Mouse (Mus musculus) heart, postnatal 0 days (tissue): ENCODE data around the gene Ndrg3. TPM values are rescaled to one million over a fixed set of nuclear protein-coding genes. Genes with fewer than 3 reads are reported as not detected.

Experiments
- ATAC-seq: fragments of 200-750 bp; cut with Nextera tagmentation; 2 replicates; pipeline ENCODE4 v1.8.0; 2017; ENCODE audit warnings: low read depth, moderate number of reproducible peaks, moderate library complexity; ENCODE audit not compliant: insufficient read depth
- DNase-seq: peaks from one replicate; pipeline ENCODE4 v3.0.0-alpha.2; 2016; ENCODE audit warnings: low spot score
- H3K27ac ChIP-seq: fragments of 300-500 bp; sonication (generic); 2 replicates; pipeline ENCODE4 v1.5.1; 2014; ENCODE audit warnings: low read depth, mild to moderate bottlenecking
- H3K27me3 ChIP-seq: fragments of 300-500 bp; sonication (generic); 2 replicates; pipeline ENCODE4 v1.6.1; 2014; ENCODE audit warnings: low read length, mixed read lengths; ENCODE audit not compliant: control insufficient read depth, insufficient read depth
- H3K36me3 ChIP-seq: fragments of 300-500 bp; sonication (generic); replicated peaks from 2 replicates; pipeline ENCODE4 v1.6.1; 2014; ENCODE audit warnings: low read length, mixed read lengths; ENCODE audit not compliant: control insufficient read depth, insufficient read depth
- H3K4me1 ChIP-seq: fragments of 300-500 bp; sonication (generic); 2 replicates; pipeline ENCODE4 v1.6.1; 2014; ENCODE audit warnings: antibody characterized with exemption; ENCODE audit not compliant: control insufficient read depth, insufficient read depth
- H3K4me2 ChIP-seq: fragments of 300-500 bp; sonication (generic); 2 replicates; pipeline ENCODE4 v1.6.1; 2014; ENCODE audit warnings: low read depth, mild to moderate bottlenecking, low read length, moderate library complexity
- H3K4me3 ChIP-seq: fragments of 300-500 bp; sonication (generic); 2 replicates; pipeline ENCODE4 v1.5.1; 2014; ENCODE audit warnings: low read depth, low read length
- H3K9ac ChIP-seq: fragments of 300-500 bp; sonication (generic); replicated peaks from 2 replicates; pipeline ENCODE4 v1.6.1; 2014; ENCODE audit warnings: low read depth, low read length, mixed read lengths
- H3K9me3 ChIP-seq: fragments of 300-500 bp; sonication (generic); replicated peaks from 2 replicates; pipeline ENCODE4 v1.6.1; 2016; ENCODE audit warnings: low read length; ENCODE audit not compliant: control insufficient read depth
- CTCF ChIP-seq: IDR thresholded peaks from 2 replicates; pipeline ENCODE4 v1.5.1; 2016; ENCODE audit warnings: antibody characterized with exemption, control low read depth, low read depth
- EP300 ChIP-seq: IDR thresholded peaks from 2 replicates; pipeline ENCODE4 v1.6.1; 2016; ENCODE audit warnings: antibody characterized with exemption, low read depth
- WGBS: fragments of 180-500 bp; shearing (Covaris S2); extraction: QIAGEN DNeasy Blood & Tissue Kit; methylation state at CpG from one replicate; pipeline ENCODE4 v1.1.7; 2014; 5-methylcytosine and 5-hydroxymethylcytosine counted together
- polyA plus RNA-seq: library from polyadenylated mRNA; unstranded; fragments of >200 nt; fragmentation: Nextera tagmentation; extraction: Ambion mirVana; gene quantifications from 2 replicates; pipeline ENCODE4 v1.2.1, GENCODE M21; 2015
- total RNA-seq: library from RNA; depleted of rRNA; stranded (reverse); fragments of >200 nt; gene quantifications from 2 replicates; pipeline ENCODE4 v1.2.3, GENCODE M21; 2014; ENCODE audit warnings: low replicate concordance

Gene Ndrg3
- total and polyA plus RNA-seq, 2 experiments from 2014 or later: 16.2 to 27.2 TPM

DNA sequence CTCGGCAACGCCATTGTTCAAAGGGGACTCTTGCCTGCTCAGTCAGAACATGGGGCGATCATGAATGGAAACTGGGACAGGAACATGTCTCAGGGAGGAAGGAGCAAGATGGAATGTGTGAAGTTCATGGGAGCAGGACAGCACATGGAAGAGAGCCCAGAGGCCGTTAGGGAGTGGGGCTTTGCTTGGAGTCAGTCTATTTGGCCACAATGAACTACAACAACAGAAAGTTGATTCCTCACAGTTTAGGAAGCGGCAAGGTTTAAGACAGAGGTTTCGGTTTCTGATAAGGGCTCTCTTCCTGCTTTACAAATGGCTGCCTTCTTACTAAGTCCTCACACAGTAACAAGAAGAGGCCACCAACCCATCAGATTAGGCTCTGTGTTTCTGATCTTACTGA is 24.5 kb downstream of the Ndrg3 start:
- no peak for TF ChIP-seq EP300
- TF ChIP-seq CTCF: no peak
- Histone ChIP-seq H3K9me3 (no peaks in the 10 kb centered on the region), H3K4me3 (no peak overlapping the region), H3K36me3 (0 out of 2 replicates have a peak, but pooled peaks cover 7% of the 10 kb centered on the region), H3K9ac (no peak overlapping the region), H3K27ac (peak overlapping the region; percentile 12; the same call in 1 of the 2 replicates), H3K27me3 (no peaks in the 10 kb centered on the region), H3K4me2 (no peak overlapping the region), H3K4me1 (peaks cover 7% of the 10 kb centered on the region)
- 69% methylated on average over 6 of the region's 6 CpGs for WGBS
- DNase-seq: peak; percentile 5
- ATAC-seq: no peak

DNA sequence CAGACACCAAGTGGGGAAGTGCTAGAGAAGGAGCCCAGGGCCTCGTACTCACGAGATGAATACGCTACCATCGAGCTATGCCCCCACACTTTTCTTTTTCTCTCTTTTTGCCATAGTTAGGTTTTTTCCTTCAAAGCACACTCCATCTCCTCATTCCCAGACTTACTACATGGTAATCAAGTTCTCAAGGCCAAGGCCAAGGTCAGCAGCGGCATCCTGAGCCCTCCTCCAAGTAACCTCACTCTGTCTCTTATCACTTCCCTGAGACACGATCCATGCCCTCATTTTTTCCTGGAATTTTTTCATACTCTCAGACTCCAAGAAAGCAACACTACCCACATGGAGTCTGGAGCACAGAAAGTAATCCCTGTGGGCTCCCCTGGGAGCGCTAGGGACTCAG is 28.0 kb downstream of the Ndrg3 start:
- Histone ChIP-seq H3K4me2 (no peak overlapping the region), H3K4me3 (no peak overlapping the region), H3K4me1 (no peaks in the 10 kb centered on the region), H3K27me3 (no peaks in the 10 kb centered on the region), H3K9me3 (no peaks in the 10 kb centered on the region), H3K9ac (no peak overlapping the region), H3K27ac (no peak overlapping the region), H3K36me3 (0 out of 2 replicates have a peak, but pooled peaks cover 7% of the 10 kb centered on the region)
- 74% methylated on average over 7 of the region's 7 CpGs for WGBS
- TF ChIP-seq EP300: no peak
- DNase-seq (no peak), ATAC-seq (no peak)

DNA sequence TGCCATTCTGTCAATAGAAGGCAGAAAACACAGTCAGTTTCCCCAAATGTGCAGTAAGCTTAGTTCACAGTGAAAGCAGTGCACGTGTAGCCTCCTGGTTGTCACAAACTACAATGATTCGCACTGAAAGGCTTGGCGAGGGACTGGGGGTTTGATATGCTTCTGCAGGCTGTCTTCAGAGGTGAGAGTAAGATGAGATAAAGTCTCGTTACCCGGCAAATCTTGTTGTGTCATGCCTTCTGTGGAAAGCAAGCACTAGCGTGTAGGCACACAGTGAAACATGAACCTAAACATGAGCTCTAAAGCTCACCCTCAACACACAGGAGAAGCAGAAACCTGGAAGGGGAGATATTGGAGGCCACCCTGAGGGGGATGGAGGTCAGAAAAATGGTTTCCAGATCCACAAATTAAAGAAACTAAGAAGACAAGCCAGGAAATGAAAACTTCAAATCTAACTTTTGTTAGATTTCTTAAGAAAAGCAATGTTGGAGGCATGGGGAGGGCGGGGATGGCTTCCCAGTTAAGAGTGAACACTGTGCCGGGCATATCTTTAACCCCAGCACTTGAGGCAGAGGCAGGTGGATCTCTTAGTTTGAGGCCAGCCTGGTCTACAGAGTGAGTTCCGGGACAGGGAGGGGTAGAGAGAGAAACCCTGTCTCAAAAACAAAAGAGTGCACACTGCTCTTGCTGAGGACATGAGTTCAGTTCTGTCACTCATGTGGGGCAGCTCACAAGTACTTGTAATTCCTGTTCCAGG is 33.2 kb downstream of the Ndrg3 start:
- no peak overlapping the region for H3K27ac ChIP-seq
- ATAC-seq: no peak
- no peaks in the 10 kb centered on the region for H3K27me3 ChIP-seq
- DNase-seq: no peak
- no peak overlapping the region for H3K4me3 ChIP-seq
- H3K9ac ChIP-seq: no peak overlapping the region
- no peak overlapping the region for H3K4me2 ChIP-seq
- TF ChIP-seq EP300: no peak
- no peak for TF ChIP-seq CTCF
- peaks cover 17% of the 10 kb centered on the region; the same call in 1 of the 2 replicates for H3K36me3 ChIP-seq
- H3K4me1 ChIP-seq: no peaks in the 10 kb centered on the region
- WGBS: 64% methylated on average over 9 of the region's 9 CpGs
- no peaks in the 10 kb centered on the region for H3K9me3 ChIP-seq

DNA sequence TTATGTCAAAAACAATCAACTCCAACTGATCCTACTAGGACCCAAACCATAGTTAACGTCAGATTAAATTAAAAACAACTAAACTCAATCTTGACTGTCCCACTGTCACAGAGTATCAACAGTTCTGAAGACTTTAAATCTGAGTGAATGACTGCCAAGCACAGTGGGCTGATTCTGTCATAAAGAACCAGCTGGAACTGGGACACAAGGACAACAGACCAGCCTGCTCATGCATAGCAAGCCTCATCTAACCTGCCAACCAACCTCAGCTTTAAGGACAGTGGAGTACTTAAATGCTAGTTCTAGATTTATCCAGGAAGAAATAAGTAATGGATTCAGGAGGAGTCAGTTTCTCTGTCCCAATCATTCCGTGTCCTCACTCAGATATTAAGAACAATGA is 34.8 kb downstream of the Ndrg3 start:
- Histone ChIP-seq H3K36me3 (peaks cover 17% of the 10 kb centered on the region; the same call in 1 of the 2 replicates), H3K4me2 (no peak overlapping the region), H3K4me1 (no peaks in the 10 kb centered on the region), H3K27me3 (no peaks in the 10 kb centered on the region), H3K4me3 (no peak overlapping the region), H3K9me3 (no peaks in the 10 kb centered on the region), H3K9ac (no peak overlapping the region), H3K27ac (no peak overlapping the region)
- ATAC-seq (no peak), DNase-seq (no peak)
- no peak for TF ChIP-seq CTCF
- no peak for TF ChIP-seq EP300
- 92% methylated on average over 2 of the region's 2 CpGs for WGBS

DNA sequence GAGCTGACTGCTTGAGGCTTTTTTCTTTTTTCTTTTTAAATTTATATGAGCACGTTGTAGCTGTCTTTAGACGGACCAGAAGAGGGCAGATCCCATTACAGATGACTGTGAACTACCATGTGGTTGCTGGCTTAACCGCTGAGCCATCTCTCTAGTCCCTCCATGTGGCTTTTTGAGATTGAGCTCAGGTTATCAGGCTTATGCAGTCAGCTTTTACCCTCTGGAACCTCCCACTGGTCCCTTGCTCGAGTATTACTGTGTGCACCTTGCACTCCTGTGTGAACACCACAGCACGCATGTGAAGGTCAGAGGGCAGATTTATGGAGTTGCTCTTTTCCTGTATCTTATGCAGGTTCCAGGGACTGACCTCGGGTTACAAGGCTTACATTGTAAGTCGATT is 35.5 kb downstream of the Ndrg3 start:
- H3K4me1 ChIP-seq: no peaks in the 10 kb centered on the region
- 73% methylated on average over 7 of the region's 7 CpGs for WGBS
- no peak overlapping the region for H3K4me2 ChIP-seq
- no peak for DNase-seq
- no peak for ATAC-seq
- no peaks in the 10 kb centered on the region for H3K27me3 ChIP-seq
- H3K27ac ChIP-seq: no peak overlapping the region
- no peaks in the 10 kb centered on the region for H3K9me3 ChIP-seq
- H3K36me3 ChIP-seq: peaks cover 17% of the 10 kb centered on the region; the same call in 1 of the 2 replicates
- H3K9ac ChIP-seq: no peak overlapping the region
- TF ChIP-seq CTCF: no peak
- no peak for TF ChIP-seq EP300
- no peak overlapping the region for H3K4me3 ChIP-seq

DNA sequence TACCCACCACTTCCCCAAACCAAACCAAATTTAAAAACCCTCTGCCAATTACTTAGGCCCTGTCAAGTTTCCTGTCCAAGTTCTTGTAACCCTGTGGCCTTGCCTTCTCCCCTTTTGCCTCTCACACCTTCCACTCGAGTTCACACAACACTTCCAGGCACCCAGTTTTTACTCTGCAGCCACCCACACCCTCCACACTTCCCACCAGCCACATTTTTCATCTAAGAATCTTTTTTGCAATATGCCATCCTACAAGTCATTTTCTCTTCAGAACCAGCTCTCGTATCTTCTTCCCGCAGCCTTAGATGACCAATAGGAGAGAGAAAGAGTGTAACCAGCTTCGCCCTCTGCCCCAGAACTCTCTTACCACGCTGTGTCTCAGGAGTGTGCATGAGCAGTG is 37.4 kb downstream of the Ndrg3 start:
- Histone ChIP-seq H3K36me3 (peaks cover 21% of the 10 kb centered on the region; the same call in 1 of the 2 replicates), H3K4me3 (no peak overlapping the region), H3K4me1 (no peaks in the 10 kb centered on the region), H3K9me3 (no peaks in the 10 kb centered on the region), H3K9ac (no peak overlapping the region), H3K27me3 (no peaks in the 10 kb centered on the region), H3K4me2 (no peak overlapping the region), H3K27ac (no peak overlapping the region)
- 92% methylated on average over 5 of the region's 5 CpGs for WGBS
- ATAC-seq (no peak), DNase-seq (no peak)
- TF ChIP-seq EP300 (no peak), CTCF (no peak)
